Mouse (Mus musculus): ENCODE measurements around the gene Xxylt1. TPM values are rescaled to one million over a fixed set of nuclear protein-coding genes. Genes with fewer than 3 reads are reported as not detected.
"Not testable (repeated sequence)": the region's sequence is repeated elsewhere in the genome, so short reads cannot be mapped to it uniquely, and the experiment has no call there.

Xxylt1 gene
- total RNA-seq, 1 experiment: 22.6 TPM

GRCm38 (mm10) chr16:31005693-31006092 lies 75.5 kb downstream of the Xxylt1 start:
- peaks cover 8 to 46% of the 10 kb centered on the region in 2 experiments for H3K4me1 ChIP-seq (ENCODE audit: control insufficient read depth in 2 of 2, insufficient read depth in 2 of 2, low read length in 2 of 2, poor library complexity in 1 of 2)
- TF ChIP-seq ZNF384 (IDR thresholded peaks at IDR 0.05; ENCODE audit: low read depth, low read length) (no peak), ZC3H11A (IDR thresholded peaks at IDR 0.05; ENCODE audit: borderline replicate concordance, low read depth, low read length) (no peak)

GRCm38 (mm10) chr16:31004321-31004682 lies 76.9 kb downstream of the Xxylt1 start:
- H3K9me3 ChIP-seq (ENCODE audit: control insufficient read depth, insufficient read depth, low read depth, low read length): no peaks in the 10 kb centered on the region
- no peak overlapping the region for H3K9ac ChIP-seq (ENCODE audit: insufficient read depth, low read depth, low read length, poor library complexity, severe bottlenecking)
- no peak for TF ChIP-seq CHD2 (IDR thresholded peaks at IDR 0.05; ENCODE audit: low read depth, low read length)
- TF ChIP-seq MAFK (IDR thresholded peaks at IDR 0.05; ENCODE audit: insufficient read depth, low read depth, low read length): no peak
- no peak for TF ChIP-seq HCFC1 (IDR thresholded peaks at IDR 0.05; ENCODE audit: borderline replicate concordance, insufficient read depth, low read length)
- no peak for TF ChIP-seq ZNF384 (IDR thresholded peaks at IDR 0.05; ENCODE audit: low read depth, low read length)
- TF ChIP-seq ZC3H11A (IDR thresholded peaks at IDR 0.05; ENCODE audit: borderline replicate concordance, low read depth, low read length): no peak
- H3K27ac ChIP-seq (ENCODE audit: insufficient read depth, low read depth, low read length, poor library complexity, severe bottlenecking): peak overlapping the region; percentile 40; the same call in 1 of the 2 replicates
- peaks cover 8 to 46% of the 10 kb centered on the region in 2 experiments for H3K4me1 ChIP-seq (ENCODE audit: control insufficient read depth in 2 of 2, insufficient read depth in 2 of 2, low read length in 2 of 2, poor library complexity in 1 of 2)
- no peaks in the 10 kb centered on the region for H3K36me3 ChIP-seq (ENCODE audit: control insufficient read depth, insufficient read depth, low read length, poor library complexity, severe bottlenecking)
- H3K4me3 ChIP-seq (ENCODE audit: insufficient read depth in 1 of 2, low read depth in 1 of 2, low read length in 2 of 2, poor library complexity in 1 of 2, severe bottlenecking in 1 of 2): no peak overlapping the region
- in situ Hi-C loops (cut with MboI; ENCODE audit: low sequenced_read_pairs in 2 of 2, unreplicated experiment in 2 of 2): no loop called here
- DNase-seq (ENCODE audit: low read depth, low spot score): peak; percentile 21

More at GRCm38 (mm10) chr16:31005693-31006092, 75.5 kb downstream of the Xxylt1 start:
- Histone ChIP-seq H3K27ac (ENCODE audit: insufficient read depth, low read depth, low read length, poor library complexity, severe bottlenecking) (peak overlapping the region; percentile 61; the same call in 1 of the 2 replicates), H3K4me3 (ENCODE audit: insufficient read depth in 1 of 2, low read depth in 1 of 2, low read length in 2 of 2, poor library complexity in 1 of 2, severe bottlenecking in 1 of 2) (no peak overlapping the region), H3K36me3 (ENCODE audit: control insufficient read depth, insufficient read depth, low read length, poor library complexity, severe bottlenecking) (no peaks in the 10 kb centered on the region), H3K9me3 (ENCODE audit: control insufficient read depth, insufficient read depth, low read depth, low read length) (no peaks in the 10 kb centered on the region), H3K9ac (ENCODE audit: insufficient read depth, low read depth, low read length, poor library complexity, severe bottlenecking) (no peak overlapping the region; the same call in 1 of the 2 replicates)
- no peak for DNase-seq (ENCODE audit: low read depth, low spot score)
- in situ Hi-C loops (cut with MboI; ENCODE audit: low sequenced_read_pairs in 2 of 2, unreplicated experiment in 2 of 2): no loop called here

GRCm38 (mm10) chr16:31003592-31004320 lies 77.5 kb downstream of the Xxylt1 start:
- Histone ChIP-seq H3K4me1 (ENCODE audit: control insufficient read depth in 2 of 2, insufficient read depth in 2 of 2, low read length in 2 of 2, poor library complexity in 1 of 2) (peaks cover 8 to 46% of the 10 kb centered on the region in 2 experiments), H3K27ac (ENCODE audit: insufficient read depth, low read depth, low read length, poor library complexity, severe bottlenecking) (peak overlapping the region; percentile 40; the same call in 1 of the 2 replicates)
- H3K4me3 ChIP-seq (ENCODE audit: insufficient read depth in 1 of 2, low read depth in 1 of 2, low read length in 2 of 2, poor library complexity in 1 of 2, severe bottlenecking in 1 of 2); H3K9me3 ChIP-seq (ENCODE audit: control insufficient read depth, insufficient read depth, low read depth, low read length); H3K36me3 ChIP-seq (ENCODE audit: control insufficient read depth, insufficient read depth, low read length, poor library complexity, severe bottlenecking); H3K9ac ChIP-seq (ENCODE audit: insufficient read depth, low read depth, low read length, poor library complexity, severe bottlenecking); in situ Hi-C loops (cut with MboI; ENCODE audit: low sequenced_read_pairs in 2 of 2, unreplicated experiment in 2 of 2): not testable (repeated sequence)
- DNase-seq (ENCODE audit: low read depth, low spot score): peak; percentile 20

- Histone ChIP-seq H3K27ac (ENCODE audit: insufficient read depth, low read depth, low read length, poor library complexity, severe bottlenecking) (no peak overlapping the region), H3K36me3 (ENCODE audit: control insufficient read depth, insufficient read depth, low read length, poor library complexity, severe bottlenecking) (no peaks in the 10 kb centered on the region), H3K4me1 (ENCODE audit: control insufficient read depth in 2 of 2, insufficient read depth in 2 of 2, low read length in 2 of 2, poor library complexity in 1 of 2) (peaks cover 8 to 46% of the 10 kb centered on the region in 2 experiments), H3K9me3 (ENCODE audit: control insufficient read depth, insufficient read depth, low read depth, low read length) (no peaks in the 10 kb centered on the region), H3K9ac (ENCODE audit: insufficient read depth, low read depth, low read length, poor library complexity, severe bottlenecking) (no peak overlapping the region), H3K4me3 (ENCODE audit: insufficient read depth in 1 of 2, low read depth in 1 of 2, low read length in 2 of 2, poor library complexity in 1 of 2, severe bottlenecking in 1 of 2) (no peak overlapping the region)
- DNase-seq (ENCODE audit: low read depth, low spot score): no peak
- in situ Hi-C loops (cut with MboI; ENCODE audit: low sequenced_read_pairs in 2 of 2, unreplicated experiment in 2 of 2): no loop called here
- TF ChIP-seq ZC3H11A (IDR thresholded peaks at IDR 0.05; ENCODE audit: borderline replicate concordance, low read depth, low read length) (no peak), MAFK (IDR thresholded peaks at IDR 0.05; ENCODE audit: insufficient read depth, low read depth, low read length) (no peak), HCFC1 (IDR thresholded peaks at IDR 0.05; ENCODE audit: borderline replicate concordance, insufficient read depth, low read length) (no peak), CHD2 (IDR thresholded peaks at IDR 0.05; ENCODE audit: low read depth, low read length) (no peak), ZNF384 (IDR thresholded peaks at IDR 0.05; ENCODE audit: low read depth, low read length) (no peak)
These were observed 78.3 kb downstream of the Xxylt1 start for GRCm38 (mm10) chr16:31002926-31003325.

- no peaks in the 10 kb centered on the region for H3K9me3 ChIP-seq (ENCODE audit: control insufficient read depth, insufficient read depth, low read depth, low read length)
- no peak overlapping the region; the same call in 1 of the 2 replicates for H3K27ac ChIP-seq (ENCODE audit: insufficient read depth, low read depth, low read length, poor library complexity, severe bottlenecking)
- no peak for DNase-seq (ENCODE audit: low read depth, low spot score)
- H3K9ac ChIP-seq (ENCODE audit: insufficient read depth, low read depth, low read length, poor library complexity, severe bottlenecking): no peak overlapping the region
- H3K4me1 ChIP-seq (ENCODE audit: control insufficient read depth in 2 of 2, insufficient read depth in 2 of 2, low read length in 2 of 2, poor library complexity in 1 of 2): peaks cover 8 to 41% of the 10 kb centered on the region in 2 experiments
- H3K4me3 ChIP-seq (ENCODE audit: insufficient read depth in 1 of 2, low read depth in 1 of 2, low read length in 2 of 2, poor library complexity in 1 of 2, severe bottlenecking in 1 of 2): no peak overlapping the region
- TF ChIP-seq HCFC1 (IDR thresholded peaks at IDR 0.05; ENCODE audit: borderline replicate concordance, insufficient read depth, low read length) (no peak), CHD2 (IDR thresholded peaks at IDR 0.05; ENCODE audit: low read depth, low read length) (no peak), ZNF384 (IDR thresholded peaks at IDR 0.05; ENCODE audit: low read depth, low read length) (no peak), ZC3H11A (IDR thresholded peaks at IDR 0.05; ENCODE audit: borderline replicate concordance, low read depth, low read length) (no peak), MAFK (IDR thresholded peaks at IDR 0.05; ENCODE audit: insufficient read depth, low read depth, low read length) (no peak)
- no peaks in the 10 kb centered on the region for H3K36me3 ChIP-seq (ENCODE audit: control insufficient read depth, insufficient read depth, low read length, poor library complexity, severe bottlenecking)
- in situ Hi-C loops (cut with MboI; ENCODE audit: low sequenced_read_pairs in 2 of 2, unreplicated experiment in 2 of 2): no loop called here
These were observed 79.1 kb downstream of the Xxylt1 start for GRCm38 (mm10) chr16:31002117-31002516.
